In genomic region chr10:27103811-27104210, GRCm38 (mm10) we compare ENCODE assay signal across 18 mouse cellular contexts.
A peak's percentile ranks its signal among the peaks of the same experiment; 100 is the strongest.
DNase-seq lines count a peak whose midpoint lies in the region; ATAC-seq and TF ChIP-seq lines count a peak whose summit lies in the region.
"Had no signal": no experiment of that assay in that cellular context is flagged by ENCODE, and none has a peak within 500 bp of the region (broad histone marks: within the 10 kb centered on the region; RNA-seq: fewer than 3 reads in every experiment).

No protein-coding gene starts in this region.

- no peak overlapping the region for H3K4me2 ChIP-seq in forebrain, embryonic 13.5 days
- H3K4me2 ChIP-seq in forebrain, embryonic 12.5 days = no peak overlapping the region
- no peak overlapping the region for H3K4me2 ChIP-seq in liver, postnatal 0 days (ENCODE audit: low read depth, low read length)
- H3K4me2 ChIP-seq: embryonic facial prominence, embryonic 15.5 days; heart, embryonic 13.5 days; kidney, embryonic 15.5 days; limb, embryonic 15.5 days; midbrain, embryonic 12.5 days had no signal

- no peak overlapping the region for H3K4me3 ChIP-seq in forebrain, embryonic 13.5 days
- H3K4me3 ChIP-seq in forebrain, embryonic 12.5 days (replicated peaks) = no peak overlapping the region
- H3K4me3 ChIP-seq in liver, postnatal 0 days (ENCODE audit: low read depth, low read length) = no peak overlapping the region
- H3K4me3 ChIP-seq: embryonic facial prominence, embryonic 15.5 days; heart, embryonic 13.5 days; kidney, embryonic 15.5 days; limb, embryonic 15.5 days; midbrain, embryonic 12.5 days had no signal

- peak; percentile 77; the same call in 1 of the 2 replicates for ATAC-seq in forebrain, embryonic 13.5 days
- no peak for ATAC-seq in forebrain, embryonic 12.5 days (ENCODE audit: low FRiP score)
- ATAC-seq in liver, postnatal 0 days = no peak

- 49% methylated on average over 5 of the region's 5 CpGs for WGBS in forebrain, embryonic 13.5 days
- 57% methylated on average over 5 of the region's 5 CpGs for WGBS in forebrain, embryonic 12.5 days
- 69% methylated on average over 5 of the region's 5 CpGs for WGBS in liver, postnatal 0 days (ENCODE audit: insufficient replicate concordance)

- no peak for TF ChIP-seq CTCF in liver, postnatal 0 days (IDR thresholded peaks at IDR 0.05; ENCODE audit: low read depth)

- no peak for TF ChIP-seq EP300 in liver, postnatal 0 days (IDR thresholded peaks at IDR 0.05; ENCODE audit: low read depth)

- H3K27ac ChIP-seq in forebrain, embryonic 13.5 days = no peak overlapping the region
- no peak overlapping the region for H3K27ac ChIP-seq in forebrain, embryonic 12.5 days
- no peak overlapping the region for H3K27ac ChIP-seq in liver, postnatal 0 days (ENCODE audit: low read depth)
- H3K27ac ChIP-seq: embryonic facial prominence, embryonic 15.5 days; heart, embryonic 13.5 days; kidney, embryonic 15.5 days; limb, embryonic 15.5 days; macrophage; midbrain, embryonic 12.5 days had no signal

- no peak overlapping the region for H3K9ac ChIP-seq in forebrain, embryonic 13.5 days
- H3K9ac ChIP-seq in forebrain, embryonic 12.5 days = no peak overlapping the region
- no peak overlapping the region for H3K9ac ChIP-seq in liver, postnatal 0 days (replicated peaks)
- H3K9ac ChIP-seq: embryonic facial prominence, embryonic 15.5 days; heart, embryonic 13.5 days; kidney, embryonic 15.5 days; limb, embryonic 15.5 days; midbrain, embryonic 12.5 days had no signal

- 0 out of 2 replicates have a peak, but pooled peaks cover 5% of the 10 kb centered on the region for H3K4me1 ChIP-seq in forebrain, embryonic 13.5 days
- no peaks in the 10 kb centered on the region for H3K4me1 ChIP-seq in forebrain, embryonic 12.5 days
- no peaks in the 10 kb centered on the region for H3K4me1 ChIP-seq in liver, postnatal 0 days (ENCODE audit: insufficient read depth)
- H3K4me1 ChIP-seq: embryonic facial prominence, embryonic 15.5 days; heart, embryonic 13.5 days; kidney, embryonic 15.5 days; limb, embryonic 15.5 days; midbrain, embryonic 12.5 days had no signal

- DNase-seq in right cerebral cortex, postnatal 10 days (ENCODE audit: low spot score in 2 of 2) = peak; percentile 29 to 38
- no peak for DNase-seq in right cerebral cortex, adult 2 months (ENCODE audit: low spot score in 2 of 2)
- DNase-seq in layer of hippocampus, adult 11-12 months (ENCODE audit: low spot score) = peak; percentile 39
- peak; percentile 49 for DNase-seq in telencephalon, adult 2 months (ENCODE audit: low read depth, low spot score)
- DNase-seq in thymus, postnatal 14 days = no peak
- DNase-seq in liver, postnatal 0 days = no peak
- DNase-seq: adrenal gland, adult 8-10 months; lung, adult 2 months; thymus, adult 18-20 months had no signal

- no peaks in the 10 kb centered on the region for H3K36me3 ChIP-seq in forebrain, embryonic 13.5 days (ENCODE audit: poor library complexity, severe bottlenecking)
- H3K36me3 ChIP-seq in forebrain, embryonic 12.5 days (replicated peaks) = no peaks in the 10 kb centered on the region
- no peaks in the 10 kb centered on the region for H3K36me3 ChIP-seq in liver, postnatal 0 days (replicated peaks; ENCODE audit: insufficient read depth, low read length)
- H3K36me3 ChIP-seq: embryonic facial prominence, embryonic 15.5 days; G1E; heart, embryonic 13.5 days; kidney, embryonic 15.5 days; limb, embryonic 15.5 days; midbrain, embryonic 12.5 days had no signal

- no peaks in the 10 kb centered on the region for H3K9me3 ChIP-seq in forebrain, embryonic 13.5 days (replicated peaks)
- no peaks in the 10 kb centered on the region for H3K9me3 ChIP-seq in forebrain, embryonic 12.5 days
- H3K9me3 ChIP-seq in liver, postnatal 0 days (ENCODE audit: low read length) = no peaks in the 10 kb centered on the region
- H3K9me3 ChIP-seq: embryonic facial prominence, embryonic 15.5 days; G1E; heart, embryonic 13.5 days; kidney, embryonic 15.5 days; limb, embryonic 15.5 days; midbrain, embryonic 12.5 days had no signal

- H3K27me3 ChIP-seq in forebrain, embryonic 13.5 days = no peaks in the 10 kb centered on the region
- no peaks in the 10 kb centered on the region for H3K27me3 ChIP-seq in forebrain, embryonic 12.5 days
- no peaks in the 10 kb centered on the region for H3K27me3 ChIP-seq in liver, postnatal 0 days (ENCODE audit: insufficient read depth, low read length)
- H3K27me3 ChIP-seq: embryonic facial prominence, embryonic 15.5 days; heart, embryonic 13.5 days; kidney, embryonic 15.5 days; limb, embryonic 15.5 days; midbrain, embryonic 12.5 days had no signal

Comparison
In these comparisons a context has a peak if more than half of its experiments do, and no peak if none do; other contexts are left out.
1. DNase-seq: peak in right cerebral cortex, postnatal 10 days (2 of 2), layer of hippocampus, adult 11-12 months (single experiment) and telencephalon, adult 2 months (single experiment); none in right cerebral cortex, adult 2 months (0 of 2), thymus, postnatal 14 days (single experiment) and liver, postnatal 0 days (single experiment).